Mouse (Mus musculus) mesoderm, embryonic 11.5 days (tissue): ENCODE data around the gene Chst15.
A peak's percentile ranks its signal among the peaks of the same experiment; 100 is the strongest.

Experiments used
- DNase-seq: peaks from one replicate; pipeline ENCODE4 v3.0.0-alpha.2; 2012; ENCODE audit warnings: low read depth, low spot score

The Chst15 gene

GRCm38 (mm10) chr7:132302508-132303241 is 14.4 kb downstream of the Chst15 start:
- DNase-seq: no peak

GRCm38 (mm10) chr7:132299661-132300210 is 17.3 kb downstream of the Chst15 start:
- DNase-seq: no peak

DNA sequence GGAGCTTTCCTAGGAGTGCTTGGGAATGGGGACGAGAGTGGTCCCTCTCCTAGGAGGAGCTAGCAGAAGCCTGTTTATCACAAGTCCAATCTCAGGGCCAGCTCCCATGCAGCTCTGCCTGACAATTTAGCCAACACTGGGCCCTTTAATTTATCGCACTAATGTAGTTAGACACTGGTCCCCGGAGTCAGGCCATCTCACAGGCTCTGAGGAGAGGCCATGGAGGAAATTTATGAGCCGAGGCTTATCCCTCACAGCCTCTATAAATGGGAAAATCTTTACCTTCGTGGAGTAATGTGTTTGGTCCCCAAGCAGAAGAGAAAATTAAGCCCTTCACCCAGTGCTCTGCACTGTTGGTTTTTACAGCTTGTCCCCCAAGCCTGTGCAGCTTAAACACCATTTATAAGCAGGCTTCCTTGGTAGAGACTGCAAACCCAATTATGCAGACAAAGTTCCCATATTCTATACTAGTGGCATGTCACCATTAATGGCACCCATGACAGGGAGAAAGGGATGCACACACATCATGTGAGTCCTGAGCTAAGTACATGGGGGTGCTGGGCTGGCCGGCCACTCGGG is 18.5 kb downstream of the Chst15 start:
- DNase-seq: no peak

- no peak for DNase-seq
Measured at GRCm38 (mm10) chr7:132296661-132297443, 20.2 kb downstream of the Chst15 start.

GRCm38 (mm10) chr7:132296132-132296531 is 20.9 kb downstream of the Chst15 start:
- no peak for DNase-seq

- DNase-seq: no peak
Measured at GRCm38 (mm10) chr7:132287340-132287664, 29.7 kb downstream of the Chst15 start.

GRCm38 (mm10) chr7:132286630-132287339 is 30.2 kb downstream of the Chst15 start:
- no peak for DNase-seq

GRCm38 (mm10) chr7:132284795-132285194 is 32.2 kb downstream of the Chst15 start:
- DNase-seq: peak; percentile 44

GRCm38 (mm10) chr7:132284048-132284737 is 32.8 kb downstream of the Chst15 start:
- no peak for DNase-seq

- DNase-seq: no peak
Measured at GRCm38 (mm10) chr7:132282576-132282975, 34.5 kb downstream of the Chst15 start.

DNA sequence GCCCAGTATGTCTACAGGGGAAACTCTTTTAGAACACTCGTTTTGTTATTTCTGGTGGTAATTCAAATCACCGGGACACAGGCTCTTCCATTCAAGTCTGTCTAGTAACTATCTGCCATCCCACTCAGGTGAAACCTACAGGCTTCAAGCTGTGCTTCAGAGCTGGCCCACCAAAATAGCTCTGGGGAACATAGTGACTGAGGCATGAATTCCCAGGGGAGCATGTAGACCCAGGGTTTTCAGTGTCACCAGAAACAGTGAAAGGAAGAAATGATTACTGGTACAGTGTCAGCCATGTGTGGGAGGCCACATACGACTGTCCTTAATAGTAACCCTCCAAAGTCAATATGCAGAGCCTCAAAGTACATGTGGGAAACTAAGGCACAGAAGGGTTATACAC is 34.9 kb downstream of the Chst15 start:
- DNase-seq: no peak

- DNase-seq: no peak
Measured at GRCm38 (mm10) chr7:132281753-132282152, 35.3 kb downstream of the Chst15 start.

DNA sequence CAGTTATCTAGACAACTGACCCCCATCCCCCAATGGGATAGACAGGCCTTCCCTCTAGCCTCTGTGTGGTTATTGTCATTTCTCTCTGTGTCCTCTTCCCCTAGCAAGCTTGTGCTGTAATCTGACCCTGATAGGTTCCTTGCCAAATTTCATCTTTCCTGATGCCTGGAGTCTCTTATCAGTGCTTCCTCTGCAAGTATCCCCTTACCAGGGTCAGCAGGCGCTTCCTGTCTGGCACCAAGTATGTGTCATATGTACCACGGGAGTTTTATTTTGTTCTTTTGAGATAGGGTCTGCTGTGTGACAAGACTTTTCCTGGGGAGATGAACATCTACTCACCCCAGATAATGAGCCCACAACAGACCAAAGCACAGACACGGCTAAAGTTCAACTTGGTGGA is 38.4 kb downstream of the Chst15 start:
- no peak for DNase-seq

GRCm38 (mm10) chr7:132276287-132276686 is 40.7 kb downstream of the Chst15 start:
- no peak for DNase-seq

GRCm38 (mm10) chr7:132273741-132274513 is 43.1 kb downstream of the Chst15 start:
- no peak for DNase-seq

DNA sequence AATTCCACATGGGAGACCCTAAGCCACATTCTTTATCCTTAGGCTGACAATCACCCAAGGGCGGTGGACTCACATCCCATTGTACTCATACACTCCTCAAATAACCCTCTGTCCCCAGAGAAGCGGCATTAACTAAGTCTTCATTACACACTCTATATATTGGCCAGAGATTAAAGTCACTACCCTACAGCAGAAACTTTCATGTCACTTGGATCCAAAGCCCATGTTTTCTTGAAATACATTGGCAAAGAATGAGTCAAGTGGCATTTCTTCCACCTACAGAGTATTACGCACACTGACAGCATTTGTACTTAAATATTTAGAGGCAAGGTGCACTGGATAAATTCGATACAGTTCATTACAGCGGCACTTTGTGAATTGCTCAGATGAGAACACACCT is 44.0 kb downstream of the Chst15 start:
- DNase-seq: no peak

- no peak for DNase-seq
Measured at GRCm38 (mm10) chr7:132270364-132270763, 46.7 kb downstream of the Chst15 start.

DNA sequence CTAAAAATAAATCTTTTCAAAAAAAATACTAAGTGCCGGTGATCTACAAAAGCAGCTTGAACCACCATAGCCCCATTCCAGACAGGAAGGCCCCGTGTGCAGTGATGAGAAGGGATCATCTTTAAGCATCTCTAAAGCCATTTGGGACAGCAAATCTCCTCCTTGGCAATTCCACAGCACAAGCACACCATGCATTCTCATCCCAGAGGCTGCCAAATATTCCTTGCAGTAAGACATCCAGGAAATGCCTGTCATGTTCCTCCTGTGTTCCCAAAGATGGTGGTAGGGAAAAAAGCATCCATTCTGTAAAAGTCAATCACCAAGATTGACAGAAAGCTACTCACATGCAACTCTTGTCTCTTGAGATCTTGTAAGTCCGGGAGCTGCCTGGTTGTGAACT is 47.4 kb downstream of the Chst15 start:
- no peak for DNase-seq

- no peak for DNase-seq
Measured at GRCm38 (mm10) chr7:132267721-132268498, 49.1 kb downstream of the Chst15 start.

DNA sequence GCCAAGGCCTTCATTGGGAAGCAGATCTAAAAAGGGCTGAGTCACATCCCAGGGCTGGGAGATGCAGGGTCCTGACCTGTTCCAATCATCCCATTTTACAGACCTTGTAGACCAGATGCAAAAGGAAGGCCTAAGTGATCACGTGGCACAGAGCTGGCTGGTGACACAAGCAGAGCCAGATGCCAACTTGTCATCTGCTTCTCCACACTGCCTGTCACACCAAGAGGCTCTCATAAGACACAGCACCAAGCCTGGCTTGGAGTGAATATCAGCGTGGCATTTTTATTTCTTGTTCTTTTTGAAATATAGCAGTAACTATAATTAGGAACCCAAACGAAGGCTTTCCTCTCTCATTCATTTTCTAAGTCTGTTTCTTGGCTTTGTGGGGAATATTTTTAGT is 52.3 kb downstream of the Chst15 start:
- no peak for DNase-seq
